Mouse (Mus musculus) erythroblast, adult 5-6 weeks (primary cell): Measurements from ENCODE around the gene Nhsl1. TPM values are rescaled to one million over a fixed set of nuclear protein-coding genes. Genes with fewer than 3 reads are reported as not detected.

Experiments
- ATAC-seq: replicated peaks from 2 replicates; pipeline ENCODE4 v1.8.0; 2016; ENCODE audit warnings: moderate number of reproducible peaks, mild to moderate bottlenecking, moderate TSS enrichment, inconsistent platforms; ENCODE audit not compliant: poor library complexity, low FRiP score, severe bottlenecking
- total RNA-seq, 2 experiments: library from RNA; stranded (forward) in 1 of 2; stranded (reverse) in 1 of 2; fragments of 150-400 nt in 1 of 2; fragments of 200-764, 138-1000 nt in 1 of 2; gene quantifications; 2 replicates each; pipeline versions ENCODE4 v1.2.3 to v1.2.4; 2015 to 2017; ENCODE audit warnings: low replicate concordance in 2 of 2

Nhsl1 gene
- total RNA-seq, 2 experiments from 2014 or later, result not detected

DNA sequence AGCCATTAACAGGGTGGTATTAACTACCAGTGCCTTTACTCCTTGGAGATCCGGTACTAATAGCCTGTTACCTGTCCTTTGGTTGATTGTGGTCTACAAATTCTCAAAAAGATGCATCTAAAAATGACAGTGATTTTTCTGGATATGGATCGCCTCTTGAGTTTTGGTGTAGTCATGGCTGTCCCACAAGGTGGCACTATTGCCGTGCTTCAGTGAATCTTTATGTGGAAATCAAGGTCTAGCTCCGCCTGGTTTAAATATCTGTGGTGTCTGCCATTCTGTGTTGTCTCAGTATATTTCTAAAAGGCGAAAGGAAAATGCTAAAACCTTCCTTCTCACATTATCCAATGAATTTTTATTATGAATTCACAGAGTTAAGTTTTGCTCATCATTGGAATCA, 72.8 kb downstream of the Nhsl1 start:
- no peak for ATAC-seq

GRCm38 (mm10) chr10:18392268-18392667, 73.5 kb downstream of the Nhsl1 start:
- no peak for ATAC-seq

GRCm38 (mm10) chr10:18393740-18394139, 75.0 kb downstream of the Nhsl1 start:
- no peak for ATAC-seq

DNA sequence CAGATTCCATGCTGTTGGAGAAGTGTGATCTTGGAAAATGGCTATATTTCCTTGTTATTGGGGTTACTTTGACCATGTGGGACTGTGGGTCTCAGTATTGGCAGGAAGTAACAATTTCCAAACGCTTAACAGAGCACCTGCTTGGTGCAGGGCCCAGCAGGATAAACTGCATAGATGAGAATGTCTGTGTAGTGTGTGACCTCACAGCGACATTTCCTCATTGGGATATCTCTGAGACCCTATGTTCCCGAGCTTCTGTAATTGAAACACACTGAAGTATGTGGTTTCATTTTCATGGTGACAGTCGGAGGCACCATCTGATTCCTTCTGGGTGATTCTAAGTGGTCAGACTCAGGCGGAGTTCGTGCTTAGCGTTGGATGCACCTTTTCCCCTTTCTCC, 75.5 kb downstream of the Nhsl1 start:
- ATAC-seq, result no peak

- no peak for ATAC-seq
Observed at GRCm38 (mm10) chr10:18400089-18400644, 81.4 kb downstream of the Nhsl1 start.

GRCm38 (mm10) chr10:18400998-18401397, 82.2 kb downstream of the Nhsl1 start:
- ATAC-seq, result no peak

GRCm38 (mm10) chr10:18403992-18404391, 85.2 kb downstream of the Nhsl1 start:
- ATAC-seq, result no peak

DNA sequence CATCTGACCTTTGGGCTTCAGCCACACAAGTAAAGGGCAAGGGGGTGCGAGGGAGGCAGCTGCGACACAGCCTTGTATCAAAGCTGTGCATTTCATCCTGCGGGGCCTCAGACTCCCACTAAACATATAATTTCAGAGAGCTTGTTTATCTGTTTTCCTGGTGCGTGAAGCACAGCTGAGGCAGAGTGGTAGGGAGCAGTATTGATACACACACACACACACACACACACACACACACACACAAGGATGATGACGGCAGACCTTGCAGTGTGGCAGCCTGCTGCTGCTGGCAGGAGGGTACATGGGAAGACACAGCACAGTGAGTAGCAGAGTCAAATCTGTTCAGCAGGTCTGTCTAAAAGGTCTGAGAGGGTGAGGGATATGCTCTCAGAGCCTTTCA, 85.9 kb downstream of the Nhsl1 start:
- no peak for ATAC-seq

- ATAC-seq, result no peak
Observed at GRCm38 (mm10) chr10:18407062-18407830, 88.5 kb downstream of the Nhsl1 start.

DNA sequence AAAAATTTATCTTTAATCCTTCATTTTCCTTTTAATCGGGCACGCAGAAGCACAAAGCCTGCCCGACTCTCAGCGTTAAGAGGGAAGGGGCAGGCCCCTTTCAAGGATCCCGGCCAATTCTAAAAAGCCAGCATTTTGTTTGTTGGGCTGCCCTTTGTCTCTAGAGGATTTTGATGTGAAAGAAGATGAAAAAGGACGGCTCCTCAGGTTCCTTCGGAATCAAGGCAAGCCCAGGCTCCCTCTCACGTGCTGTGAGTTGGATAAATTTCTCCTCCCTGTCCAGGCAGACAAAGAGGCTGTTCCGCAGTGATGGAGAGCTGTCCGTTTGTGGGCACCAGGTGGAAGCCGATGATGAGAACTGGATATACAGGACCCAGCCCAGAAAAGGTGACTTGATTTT, 89.3 kb downstream of the Nhsl1 start:
- ATAC-seq, result no peak

- ATAC-seq, result no peak
Observed at GRCm38 (mm10) chr10:18408635-18409034, 89.8 kb downstream of the Nhsl1 start.

- no peak for ATAC-seq
Observed at GRCm38 (mm10) chr10:18409068-18409467, 90.3 kb downstream of the Nhsl1 start.

GRCm38 (mm10) chr10:18411266-18411665, 92.5 kb downstream of the Nhsl1 start:
- no peak for ATAC-seq

GRCm38 (mm10) chr10:18415946-18416345, 97.2 kb downstream of the Nhsl1 start:
- ATAC-seq, result no peak

- ATAC-seq, result no peak
Observed at GRCm38 (mm10) chr10:18418160-18418559, 99.4 kb downstream of the Nhsl1 start.

GRCm38 (mm10) chr10:18419508-18419907, 100.7 kb downstream of the Nhsl1 start:
- no peak for ATAC-seq

DNA sequence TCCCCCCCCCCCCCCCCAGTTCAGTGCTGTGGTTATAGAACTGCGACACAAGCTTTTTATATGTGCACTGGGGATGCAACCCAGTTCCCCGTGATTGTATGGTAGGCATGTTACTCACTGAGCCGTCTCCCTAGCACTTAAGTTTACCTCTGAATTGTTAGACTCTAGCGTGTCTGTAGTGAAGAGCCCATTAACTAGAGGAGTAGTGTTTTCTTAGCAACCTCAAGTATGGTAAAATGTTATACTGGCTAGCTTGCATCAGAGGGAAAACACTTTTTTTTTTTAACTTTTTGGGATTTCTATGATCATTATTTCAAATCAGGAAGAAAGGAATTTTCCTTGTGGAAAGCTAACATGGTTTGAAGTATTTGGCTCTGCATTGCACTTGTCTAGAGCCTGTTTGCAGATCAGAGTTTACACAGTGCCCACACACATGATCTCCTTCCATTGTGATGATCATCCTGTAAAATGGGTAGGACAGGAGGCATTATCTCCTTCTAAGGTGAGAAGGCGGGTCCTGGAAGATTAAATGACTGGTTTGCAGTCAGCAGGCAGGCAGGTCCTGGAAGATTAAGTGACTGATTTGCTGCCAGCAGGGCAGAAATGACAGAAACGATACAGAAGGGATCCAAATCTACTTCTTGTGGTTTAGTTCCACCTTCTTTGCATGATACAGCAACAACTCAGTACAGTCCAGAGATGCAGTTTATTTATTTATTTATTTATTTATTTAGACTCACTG, 101.6 kb downstream of the Nhsl1 start:
- no peak for ATAC-seq

- ATAC-seq, result no peak
Observed at GRCm38 (mm10) chr10:18422968-18423367, 104.2 kb downstream of the Nhsl1 start.

DNA sequence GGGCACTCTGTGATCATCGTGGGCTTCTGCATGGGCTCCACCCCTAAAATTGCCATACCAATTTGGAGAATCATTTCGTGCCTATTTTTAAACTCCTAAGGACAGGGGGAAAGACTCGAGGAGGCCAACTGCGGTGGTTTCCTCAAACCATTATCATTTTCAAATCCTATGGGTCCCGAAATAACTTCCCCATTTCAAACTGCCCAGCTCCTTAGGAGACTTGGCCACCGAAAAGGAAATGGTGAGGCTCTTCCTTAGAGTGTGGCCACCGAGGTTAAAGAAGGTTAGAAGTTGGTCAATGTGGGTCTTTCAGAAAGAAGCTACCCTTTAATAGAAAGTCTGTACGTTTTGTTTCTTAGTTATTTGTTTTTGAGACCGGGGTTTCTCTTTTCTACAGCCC, 104.8 kb downstream of the Nhsl1 start:
- no peak for ATAC-seq

DNA sequence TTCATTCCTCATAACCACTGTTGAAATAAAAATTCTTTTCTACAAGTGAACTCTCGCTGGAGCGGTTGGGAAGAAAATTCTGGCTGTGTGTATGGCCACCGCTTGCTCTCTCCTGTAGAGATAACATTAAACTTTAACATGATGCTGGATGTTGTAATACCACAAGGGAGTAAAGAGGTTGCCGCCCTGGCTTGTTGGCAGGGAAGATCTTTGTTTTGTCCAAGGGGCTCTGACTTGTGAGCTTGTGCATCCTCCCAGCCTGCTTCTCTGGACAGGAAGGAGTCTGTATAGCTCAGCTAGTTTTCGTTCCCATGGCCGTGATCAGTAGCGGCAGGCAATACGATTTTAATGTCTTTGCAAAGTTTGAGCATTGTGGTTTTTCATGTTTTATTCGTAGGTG, 109.1 kb downstream of the Nhsl1 start:
- no peak for ATAC-seq

DNA sequence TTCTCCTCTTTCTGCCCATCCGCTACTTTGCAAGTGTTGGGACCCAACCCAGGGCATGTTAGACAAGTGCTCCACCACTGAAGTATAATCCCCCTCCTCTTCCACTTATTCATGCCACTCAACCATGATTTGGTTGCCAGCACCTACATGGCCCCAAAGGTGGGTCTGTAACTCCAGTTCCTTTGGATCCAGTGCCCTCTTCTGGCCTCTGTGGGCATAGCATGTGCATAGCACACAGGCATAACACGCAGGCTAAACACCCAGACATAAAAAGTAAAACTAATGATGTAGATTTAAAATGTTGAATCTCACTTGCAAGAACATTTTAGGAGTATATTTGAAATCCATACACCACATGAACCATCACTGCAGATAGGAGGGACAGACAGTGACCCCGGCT, 110.7 kb downstream of the Nhsl1 start:
- ATAC-seq, result no peak
